Mouse (Mus musculus) limb, embryonic 11.5 days (tissue): ENCODE data around the gene Yjefn3. TPM values are rescaled to one million over a fixed set of nuclear protein-coding genes. Genes with fewer than 3 reads are reported as not detected.

Source experiments
- ATAC-seq: fragments of 200-750 bp; cut with Nextera tagmentation; 2 replicates; pipeline ENCODE4 v1.8.0; 2017; ENCODE audit warnings: low read depth; ENCODE audit not compliant: insufficient number of reproducible peaks, low FRiP score, low TSS enrichment
- DNase-seq: peaks from one replicate; pipeline ENCODE4 v3.0.0-alpha.2; 2015; ENCODE audit warnings: low spot score
- H3K27ac ChIP-seq: fragments of 300-500 bp; sonication (generic); replicated peaks from 2 replicates; pipeline ENCODE4 v1.5.1; 2014; ENCODE audit warnings: low read depth, mild to moderate bottlenecking, low read length
- H3K27me3 ChIP-seq: fragments of 300-500 bp; sonication (generic); 2 replicates; pipeline ENCODE4 v1.6.1; 2014; ENCODE audit warnings: mild to moderate bottlenecking, low read length, mixed read lengths; ENCODE audit not compliant: control insufficient read depth, insufficient read depth
- H3K36me3 ChIP-seq: fragments of 300-500 bp; sonication (generic); 2 replicates; pipeline ENCODE4 v1.6.1; 2014; ENCODE audit warnings: mild to moderate bottlenecking, low read length, moderate library complexity, mixed read lengths; ENCODE audit not compliant: control insufficient read depth, insufficient read depth
- H3K4me1 ChIP-seq: fragments of 300-500 bp; sonication (generic); 2 replicates; pipeline ENCODE4 v1.6.1; 2014; ENCODE audit warnings: low read length, mixed read lengths; ENCODE audit not compliant: control insufficient read depth, insufficient read depth
- H3K4me2 ChIP-seq: fragments of 300-500 bp; sonication (generic); 2 replicates; pipeline ENCODE4 v1.6.1; 2014; ENCODE audit warnings: low read depth, mild to moderate bottlenecking, moderate library complexity; ENCODE audit not compliant: severe bottlenecking
- H3K4me3 ChIP-seq: fragments of 300-500 bp; sonication (generic); 2 replicates; pipeline ENCODE4 v1.5.1; 2014; ENCODE audit warnings: low read depth, low read length
- H3K9ac ChIP-seq: fragments of 300-500 bp; sonication (generic); 2 replicates; pipeline ENCODE4 v1.6.1; 2014; ENCODE audit warnings: mild to moderate bottlenecking, low read length
- H3K9me3 ChIP-seq: fragments of 300-500 bp; sonication (generic); 2 replicates; pipeline ENCODE4 v1.6.1; 2016; ENCODE audit warnings: low read length; ENCODE audit not compliant: control insufficient read depth
- WGBS: fragments of 180-500 bp; shearing (Covaris S2); extraction: QIAGEN DNeasy Blood & Tissue Kit; methylation state at CpG from one replicate; pipeline ENCODE4 v1.1.7; 2014; 5-methylcytosine and 5-hydroxymethylcytosine counted together
- polyA plus RNA-seq: library from polyadenylated mRNA; unstranded; fragments of >200 nt; fragmentation: Nextera tagmentation; extraction: Ambion mirVana; gene quantifications from 2 replicates; pipeline ENCODE4 v1.2.1, GENCODE M21; 2014

Gene Yjefn3
- polyA plus RNA-seq, 1 experiment from 2014 or later = 2.5 TPM

DNA sequence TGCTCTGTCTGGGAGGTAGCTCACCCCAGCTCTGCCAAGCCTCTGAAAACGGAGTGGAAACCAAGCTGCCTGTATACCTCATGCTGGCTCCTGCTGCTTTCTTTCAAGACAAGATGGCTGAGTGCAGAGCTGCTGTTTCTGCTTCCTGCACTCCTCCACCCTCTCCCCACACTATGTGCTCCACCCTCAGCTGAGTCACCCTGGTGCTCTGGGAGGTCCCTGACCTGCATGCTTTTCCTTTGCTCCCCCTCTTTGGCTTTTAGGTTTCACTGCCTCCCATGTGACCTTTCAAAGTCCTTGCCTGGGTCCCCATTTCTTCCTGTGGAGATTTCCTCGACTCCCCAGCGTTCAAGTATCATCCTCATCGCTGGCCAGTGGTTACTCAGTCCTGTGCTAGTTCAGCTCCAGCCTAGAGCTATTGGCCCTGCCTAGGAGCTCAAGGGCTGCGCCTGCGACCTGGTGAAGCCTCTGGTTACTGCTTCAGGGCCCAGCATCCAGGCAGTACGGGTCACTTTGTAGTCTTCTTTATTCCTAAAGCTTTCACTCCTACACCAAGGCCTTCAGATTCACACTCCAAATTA, 51.5 kb downstream of the Yjefn3 start:
- Histone ChIP-seq H3K27ac (no peak overlapping the region), H3K9ac (no peak overlapping the region), H3K4me1 (no peaks in the 10 kb centered on the region), H3K4me3 (no peak overlapping the region), H3K9me3 (no peaks in the 10 kb centered on the region), H3K36me3 (no peaks in the 10 kb centered on the region), H3K4me2 (no peak overlapping the region), H3K27me3 (no peaks in the 10 kb centered on the region)
- no peak for DNase-seq
- no peak for ATAC-seq
- WGBS = 84% methylated on average over 7 of the region's 7 CpGs

DNA sequence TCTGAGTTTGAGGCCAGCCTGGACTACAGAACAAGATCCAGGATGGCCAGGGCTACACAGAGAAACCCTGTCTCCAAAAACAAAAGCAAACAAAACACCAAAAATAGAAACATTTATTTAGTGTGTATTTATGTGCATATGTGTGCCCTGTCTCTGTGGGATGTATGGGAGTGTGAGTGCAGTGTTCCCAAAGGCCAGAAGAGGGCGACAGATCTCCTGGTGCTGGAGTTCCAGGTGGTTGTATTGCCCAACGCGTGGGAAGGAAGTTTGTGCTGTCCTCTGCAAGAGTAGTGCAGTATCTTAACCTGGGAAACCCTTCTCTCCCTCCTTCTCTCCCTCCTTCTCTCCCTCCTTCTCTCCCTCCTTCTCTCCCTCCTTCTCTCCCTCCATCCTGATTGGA, 52.6 kb downstream of the Yjefn3 start:
- H3K36me3 ChIP-seq = no peaks in the 10 kb centered on the region
- H3K4me1 ChIP-seq = no peaks in the 10 kb centered on the region
- 34% methylated on average over 3 of the region's 3 CpGs for WGBS
- ATAC-seq = no peak
- H3K9me3 ChIP-seq = no peaks in the 10 kb centered on the region
- no peak overlapping the region for H3K4me3 ChIP-seq
- no peaks in the 10 kb centered on the region for H3K27me3 ChIP-seq
- H3K27ac ChIP-seq = no peak overlapping the region
- H3K9ac ChIP-seq = no peak overlapping the region
- H3K4me2 ChIP-seq = no peak overlapping the region
- DNase-seq = peak; percentile 28

DNA sequence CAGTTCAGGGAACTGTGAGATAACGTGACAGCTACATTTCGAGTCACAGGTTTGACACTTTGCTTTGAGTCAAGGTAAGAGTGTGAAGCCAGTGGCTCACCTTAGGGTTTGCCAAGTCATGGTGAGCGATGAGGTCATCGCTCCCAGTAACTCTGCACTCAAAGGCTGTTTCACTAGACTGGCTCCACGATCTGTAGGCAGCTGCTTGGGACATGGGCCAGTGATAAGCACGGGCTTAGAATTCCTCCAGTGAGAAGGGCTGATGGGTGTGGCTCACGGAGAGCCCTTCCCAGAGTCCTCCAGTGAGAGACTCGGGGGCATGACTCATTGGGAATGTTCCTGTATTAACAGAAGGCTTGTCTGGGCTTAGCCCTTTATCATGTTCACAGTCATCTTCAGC, 53.6 kb downstream of the Yjefn3 start:
- H3K9ac ChIP-seq = no peak overlapping the region
- DNase-seq (no peak), ATAC-seq (no peak)
- WGBS = 84% methylated on average over 8 of the region's 8 CpGs
- no peaks in the 10 kb centered on the region for H3K9me3 ChIP-seq
- no peaks in the 10 kb centered on the region for H3K27me3 ChIP-seq
- no peaks in the 10 kb centered on the region for H3K4me1 ChIP-seq
- no peaks in the 10 kb centered on the region for H3K36me3 ChIP-seq
- H3K4me3 ChIP-seq = no peak overlapping the region
- H3K27ac ChIP-seq = no peak overlapping the region
- no peak overlapping the region for H3K4me2 ChIP-seq

DNA sequence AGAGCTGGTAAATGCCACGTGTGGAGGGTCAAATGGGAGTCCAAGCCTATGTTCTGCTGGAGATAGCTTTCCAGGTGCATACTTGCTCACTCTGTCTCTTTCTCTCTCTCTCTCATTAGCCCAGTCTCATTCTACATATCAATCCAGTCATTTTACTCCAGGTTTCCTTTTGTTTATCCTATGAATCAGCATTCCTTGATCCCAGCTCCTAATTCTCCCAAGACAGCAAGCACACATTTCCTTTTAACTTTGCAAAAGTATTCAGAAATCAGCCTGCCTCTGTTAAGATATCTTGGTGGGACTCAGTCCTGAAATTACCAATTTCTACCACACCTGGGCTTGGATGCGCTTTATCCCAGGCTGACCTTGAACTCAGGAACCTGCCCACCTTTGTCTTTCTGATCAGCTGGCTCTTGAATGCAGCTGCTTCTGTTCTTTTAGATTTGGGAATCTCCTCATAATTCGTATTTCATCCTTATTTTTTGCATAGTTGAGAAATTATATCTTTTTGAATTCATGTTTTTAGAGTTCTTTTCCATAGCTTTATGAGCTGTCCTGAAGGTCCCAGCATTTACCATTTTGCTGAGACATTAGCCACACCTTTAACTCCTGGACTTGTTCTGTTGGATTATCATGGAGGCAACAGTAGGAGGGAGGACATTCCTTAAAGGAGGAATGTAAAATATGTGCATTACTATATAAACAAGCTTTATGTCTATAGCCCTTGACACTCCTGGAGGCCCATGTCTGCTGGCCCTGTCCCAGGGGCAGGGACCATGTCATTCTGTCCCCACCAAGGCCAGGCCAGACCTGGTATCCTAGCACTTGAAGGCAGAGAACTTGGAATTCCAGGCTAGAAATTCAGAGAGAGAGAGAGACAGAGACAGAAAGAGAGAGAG, 55.1 kb downstream of the Yjefn3 start:
- H3K27ac ChIP-seq = no peak overlapping the region
- H3K27me3 ChIP-seq = no peaks in the 10 kb centered on the region
- no peak for ATAC-seq
- no peak overlapping the region for H3K4me2 ChIP-seq
- no peak overlapping the region for H3K9ac ChIP-seq
- DNase-seq = no peak
- no peaks in the 10 kb centered on the region for H3K9me3 ChIP-seq
- H3K4me3 ChIP-seq = no peak overlapping the region
- no peaks in the 10 kb centered on the region for H3K4me1 ChIP-seq
- WGBS = 61% methylated on average over 3 of the region's 3 CpGs
- no peaks in the 10 kb centered on the region for H3K36me3 ChIP-seq

Other genes starting within 250 kb of the Yjefn3 start
- 2.2 and 2.7 TPM in 2 replicates for gene Zfp964, start 248.2 kb downstream of the Yjefn3 start, polyA plus RNA-seq
- gene Zfp869, start 192.0 kb downstream of the Yjefn3 start, polyA plus RNA-seq = 36.5 and 37.0 TPM in 2 replicates
- 6.0 and 6.1 TPM in 2 replicates for gene Zfp963, start 152.7 kb downstream of the Yjefn3 start, polyA plus RNA-seq
- 1.8 TPM in 1 of 2 replicates, not detected in the other for gene Gm20422, start 127.8 kb downstream of the Yjefn3 start, polyA plus RNA-seq
- 48.8 and 51.8 TPM in 2 replicates for gene Atp13a1, start 111.5 kb downstream of the Yjefn3 start, polyA plus RNA-seq
- 39.0 and 41.5 TPM in 2 replicates for gene Zfp866, start 111.5 kb downstream of the Yjefn3 start, polyA plus RNA-seq
- 5.0 and 5.8 TPM in 2 replicates for gene Gmip, start 94.0 kb downstream of the Yjefn3 start, polyA plus RNA-seq
- gene Lpar2, start 80.3 kb downstream of the Yjefn3 start, polyA plus RNA-seq = 2.1 and 2.3 TPM in 2 replicates
- gene Pbx4, start 70.2 kb downstream of the Yjefn3 start, polyA plus RNA-seq = 11.2 and 11.5 TPM in 2 replicates
- gene Cilp2, start 15.0 kb downstream of the Yjefn3 start, polyA plus RNA-seq = 0.28 and 0.35 TPM in 2 replicates
- gene Tssk6, start 528 bp downstream of the Yjefn3 start, polyA plus RNA-seq = 4.4 and 4.9 TPM in 2 replicates
- gene Ndufa13, start 154 bp downstream of the Yjefn3 start, polyA plus RNA-seq = 164 and 168 TPM in 2 replicates
- 79.5 and 93.3 TPM in 2 replicates for gene Gatad2a, start 93.7 kb upstream of the Yjefn3 start, polyA plus RNA-seq
- gene Mau2, start 140.0 kb upstream of the Yjefn3 start, polyA plus RNA-seq = 52.5 and 58.3 TPM in 2 replicates
- gene Sugp1, start 140.1 kb upstream of the Yjefn3 start, polyA plus RNA-seq = 39.1 TPM in 2 replicates
- 0.52 and 1.2 TPM in 2 replicates for gene Tm6sf2, start 170.2 kb upstream of the Yjefn3 start, polyA plus RNA-seq
- gene Hapln4, start 180.7 kb upstream of the Yjefn3 start, polyA plus RNA-seq = 0.05 TPM in 1 of 2 replicates, not detected in the other
- 0.60 and 0.79 TPM in 2 replicates for gene Ncan, start 218.2 kb upstream of the Yjefn3 start, polyA plus RNA-seq
- 13.7 and 20.8 TPM in 2 replicates for gene Nr2c2ap, start 228.6 kb upstream of the Yjefn3 start, polyA plus RNA-seq
- gene Rfxank, start 236.4 kb upstream of the Yjefn3 start, polyA plus RNA-seq = 20.0 and 21.3 TPM in 2 replicates
- 49.6 and 53.2 TPM in 2 replicates for gene Borcs8, start 236.8 kb upstream of the Yjefn3 start, polyA plus RNA-seq
- gene Mef2b, start 237.0 kb upstream of the Yjefn3 start, polyA plus RNA-seq = 0.40 and 0.41 TPM in 2 replicates